Mouse (Mus musculus) heart, adult 2 months (tissue): ENCODE results near the gene Mttp.

ENCODE experiments used
- CTCF ChIP-seq: fragments of 200-600 bp; IDR thresholded peaks from 2 replicates; pipeline ENCODE4 v1.8.1; 2022; ENCODE audit warnings: antibody characterized with exemption, mild to moderate bottlenecking, moderate library complexity
- POLR2A ChIP-seq: fragments of 200-500 bp; IDR thresholded peaks from 2 replicates; pipeline ENCODE4 v1.6.1; 2011; ENCODE audit warnings: mild to moderate bottlenecking, low read depth, low read length, control low read depth; ENCODE audit not compliant: insufficient read depth

GRCm38 (mm10) chr3:138096263-138097028 lies 48.3 kb downstream of the Mttp start:
- TF ChIP-seq CTCF: no peak
- TF ChIP-seq POLR2A: no peak
